Mouse (Mus musculus) monocyte, adult 59 days (primary cell): ENCODE results near the gene Tnrc6c. TPM values are rescaled to one million over a fixed set of nuclear protein-coding genes. Genes with fewer than 3 reads are reported as not detected.

Source experiments
- total RNA-seq, 2 experiments: library from RNA; stranded (reverse); gene quantifications; one replicate each; pipeline ENCODE4 v1.2.4; 2023

Gene Tnrc6c
- 10 to 100 TPM; 41.2 to 45.0 TPM for total RNA-seq

GRCm38 (mm10) chr11:117653491-117654351 is at the start of gene Tnrc6c:
TSS of gene Tnrc6c (plus strand) at chr11:117654289.

GRCm38 (mm10) chr11:117781993-117782704 is 128.1 kb downstream of the Tnrc6c start, which contains the start of the genes Tmc8 and Tmc6:
TSS of gene Tmc8 (plus strand) at chr11:117782076.
TSS of gene Tmc6 (minus strand) at chr11:117782198.

GRCm38 (mm10) chr11:117797511-117798159 is 143.5 kb downstream of the Tnrc6c start, which contains the start of gene 6030468B19Rik:
TSS of gene 6030468B19Rik (plus strand) at chr11:117797660.

GRCm38 (mm10) chr11:117809407-117810311 is 155.6 kb downstream of the Tnrc6c start, which contains the start of the genes Gm20708 and Syngr2:
TSS of gene Gm20708 (plus strand) at chr11:117809668.
TSS of gene Syngr2 (plus strand) at chr11:117809668.

Other genes with a start within 250 kb of the Tnrc6c start
- gene Gm11733, start 169.9 kb upstream of the Tnrc6c start, total RNA-seq, result not detected
- 10 to 100 TPM; 41.1 to 42.9 TPM for gene Tmc8, start 127.8 kb downstream of the Tnrc6c start, total RNA-seq
- 100 to 1,000 TPM; 226 to 288 TPM for gene Tmc6, start 127.9 kb downstream of the Tnrc6c start, total RNA-seq
- not detected for gene 6030468B19Rik, start 143.4 kb downstream of the Tnrc6c start, total RNA-seq
- gene Gm20708, start 155.4 kb downstream of the Tnrc6c start, total RNA-seq, result 1 to 10 TPM; 5.3 to 8.7 TPM
- gene Syngr2, start 155.4 kb downstream of the Tnrc6c start, total RNA-seq, result 100 to 1,000 TPM; 264 to 272 TPM
- 10 to 100 TPM in 1 of 2 experiments, 1 to 10 TPM in 1; 10.0 to 13.1 TPM for gene Afmid, start 171.6 kb downstream of the Tnrc6c start, total RNA-seq
- gene Tk1, start 171.8 kb downstream of the Tnrc6c start, total RNA-seq, result 10 to 100 TPM in 1 of 2 experiments, 1 to 10 TPM in 1; 9.9 to 13.4 TPM
- 1 to 10 TPM; 1.1 to 1.3 TPM for gene Birc5, start 195.0 kb downstream of the Tnrc6c start, total RNA-seq
- gene Tmem235, start 206.5 kb downstream of the Tnrc6c start, total RNA-seq, result not detected
- gene Tha1, start 219.2 kb downstream of the Tnrc6c start, total RNA-seq, result 1 to 10 TPM; 4.1 to 6.9 TPM